Mouse (Mus musculus): ENCODE results near the gene Sphk2. TPM values are rescaled to one million over a fixed set of nuclear protein-coding genes. Genes with fewer than 3 reads are reported as not detected.

The Sphk2 gene
- polyA plus RNA-seq, 1 experiment from 2014 or later: 31.1 TPM

DNA sequence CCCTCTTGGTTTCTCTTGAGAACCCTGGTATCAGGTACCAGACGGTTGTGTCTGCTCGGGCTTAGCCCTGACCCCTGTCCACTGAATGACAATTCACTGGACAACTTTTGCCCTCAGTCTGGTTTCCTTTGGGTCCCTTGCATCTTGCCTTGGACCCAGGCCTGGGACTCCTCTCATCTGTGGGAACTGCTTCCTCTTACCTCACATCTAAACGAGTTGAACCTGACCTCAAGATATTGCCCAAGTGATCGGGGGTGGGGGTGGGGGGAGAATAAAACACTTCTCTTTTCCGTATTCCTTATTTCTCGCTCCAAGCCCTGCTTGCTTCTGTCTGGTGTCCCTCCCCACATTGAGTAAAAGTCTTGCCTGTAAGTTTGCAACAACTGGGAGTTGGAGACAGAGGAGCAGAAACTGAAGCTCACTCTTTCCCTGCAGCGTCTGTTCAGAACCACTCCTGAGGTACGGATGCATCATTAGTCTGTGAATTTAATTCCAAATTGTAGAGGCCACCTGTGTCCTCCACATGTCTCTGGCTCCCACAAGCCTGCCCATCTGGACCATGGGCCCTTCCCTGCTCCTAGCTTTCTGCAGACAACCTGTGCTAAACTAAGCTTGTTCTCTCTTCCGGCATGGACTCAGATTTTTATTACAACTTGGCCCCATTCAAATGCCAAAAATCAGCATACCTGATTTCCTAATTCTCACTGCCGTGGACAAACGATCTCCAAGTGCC, 56.9 kb downstream of the Sphk2 start:
- no peak overlapping the region for H3K9ac ChIP-seq (replicated peaks; ENCODE audit: low read depth, low read length)
- no peak for ATAC-seq
- H3K4me1 ChIP-seq (replicated peaks; ENCODE audit: control insufficient read depth, insufficient read depth, low read length): no peaks in the 10 kb centered on the region
- no peaks in the 10 kb centered on the region for H3K9me3 ChIP-seq (ENCODE audit: control insufficient read depth, low read length)
- H3K4me3 ChIP-seq (replicated peaks; ENCODE audit: low read length): no peak overlapping the region
- H3K36me3 ChIP-seq (ENCODE audit: control insufficient read depth, insufficient read depth): no peaks in the 10 kb centered on the region
- no peak overlapping the region for H3K4me2 ChIP-seq (ENCODE audit: low read length)
- no peaks in the 10 kb centered on the region for H3K27me3 ChIP-seq (replicated peaks; ENCODE audit: control insufficient read depth, insufficient read depth, low read length)
- no peak overlapping the region for H3K27ac ChIP-seq (ENCODE audit: low read length)
- WGBS: 78% methylated on average over 11 of the region's 11 CpGs

Other genes with a start within 250 kb of the Sphk2 start
- gene Tulp2, start 236.1 kb downstream of the Sphk2 start, polyA plus RNA-seq (2015; fragmentation: Nextera tagmentation; extraction: Ambion mirVana): 0.12 TPM in 1 of 2 replicates, not detected in the other
- not detected in 2 replicates for gene Gm45808, start 231.2 kb downstream of the Sphk2 start, polyA plus RNA-seq (2015; fragmentation: Nextera tagmentation; extraction: Ambion mirVana)
- gene Dhdh, start 229.2 kb downstream of the Sphk2 start, polyA plus RNA-seq (2015; fragmentation: Nextera tagmentation; extraction: Ambion mirVana): 2.2 and 3.0 TPM in 2 replicates
- 106 and 107 TPM in 2 replicates for gene Nucb1, start 207.6 kb downstream of the Sphk2 start, polyA plus RNA-seq (2015; fragmentation: Nextera tagmentation; extraction: Ambion mirVana)
- 14.4 and 16.4 TPM in 2 replicates for gene Ppp1r15a, start 191.7 kb downstream of the Sphk2 start, polyA plus RNA-seq (2015; fragmentation: Nextera tagmentation; extraction: Ambion mirVana)
- gene Plekha4, start 191.7 kb downstream of the Sphk2 start, polyA plus RNA-seq (2015; fragmentation: Nextera tagmentation; extraction: Ambion mirVana): 0.57 and 0.81 TPM in 2 replicates
- not detected in 2 replicates for gene Hsd17b14, start 163.1 kb downstream of the Sphk2 start, polyA plus RNA-seq (2015; fragmentation: Nextera tagmentation; extraction: Ambion mirVana)
- 24.2 and 24.5 TPM in 2 replicates for gene Bcat2, start 147.8 kb downstream of the Sphk2 start, polyA plus RNA-seq (2015; fragmentation: Nextera tagmentation; extraction: Ambion mirVana)
- not detected in 2 replicates for gene Fgf21, start 102.5 kb downstream of the Sphk2 start, polyA plus RNA-seq (2015; fragmentation: Nextera tagmentation; extraction: Ambion mirVana)
- not detected in 2 replicates for gene Fut1, start 100.7 kb downstream of the Sphk2 start, polyA plus RNA-seq (2015; fragmentation: Nextera tagmentation; extraction: Ambion mirVana)
- gene Izumo1, start 96.2 kb downstream of the Sphk2 start, polyA plus RNA-seq (2015; fragmentation: Nextera tagmentation; extraction: Ambion mirVana): not detected in 2 replicates
- 13.5 and 15.1 TPM in 2 replicates for gene Rasip1, start 90.5 kb downstream of the Sphk2 start, polyA plus RNA-seq (2015; fragmentation: Nextera tagmentation; extraction: Ambion mirVana)
- gene Mamstr, start 78.0 kb downstream of the Sphk2 start, polyA plus RNA-seq (2015; fragmentation: Nextera tagmentation; extraction: Ambion mirVana): 2.8 and 4.2 TPM in 2 replicates
- 0.10 and 0.21 TPM in 2 replicates for gene Fut2, start 51.6 kb downstream of the Sphk2 start, polyA plus RNA-seq (2015; fragmentation: Nextera tagmentation; extraction: Ambion mirVana)
- gene Ntn5, start 34.0 kb downstream of the Sphk2 start, polyA plus RNA-seq (2015; fragmentation: Nextera tagmentation; extraction: Ambion mirVana): 0.80 and 0.84 TPM in 2 replicates
- 0.10 and 0.25 TPM in 2 replicates for gene Sec1, start 23.6 kb downstream of the Sphk2 start, polyA plus RNA-seq (2015; fragmentation: Nextera tagmentation; extraction: Ambion mirVana)
- gene Car11, start 18.2 kb downstream of the Sphk2 start, polyA plus RNA-seq (2015; fragmentation: Nextera tagmentation; extraction: Ambion mirVana): 40.1 and 64.4 TPM in 2 replicates
- 4.1 and 4.3 TPM in 2 replicates for gene Dbp, start 12.9 kb downstream of the Sphk2 start, polyA plus RNA-seq (2015; fragmentation: Nextera tagmentation; extraction: Ambion mirVana)
- 567 and 579 TPM in 2 replicates for gene Rpl18, start 2.5 kb downstream of the Sphk2 start, polyA plus RNA-seq (2015; fragmentation: Nextera tagmentation; extraction: Ambion mirVana)
- 0.60 and 1.1 TPM in 2 replicates for gene Fam83e, start 3.2 kb upstream of the Sphk2 start, polyA plus RNA-seq (2015; fragmentation: Nextera tagmentation; extraction: Ambion mirVana)
- gene Spaca4, start 7.8 kb upstream of the Sphk2 start, polyA plus RNA-seq (2015; fragmentation: Nextera tagmentation; extraction: Ambion mirVana): not detected in 2 replicates
- 18.9 and 26.4 TPM in 2 replicates for gene Lmtk3, start 65.7 kb upstream of the Sphk2 start, polyA plus RNA-seq (2015; fragmentation: Nextera tagmentation; extraction: Ambion mirVana)
- 5.5 and 7.1 TPM in 2 replicates for gene Sult2b1, start 66.7 kb upstream of the Sphk2 start, polyA plus RNA-seq (2015; fragmentation: Nextera tagmentation; extraction: Ambion mirVana)
- 327 and 379 TPM in 2 replicates for gene Cyth2, start 96.6 kb upstream of the Sphk2 start, polyA plus RNA-seq (2015; fragmentation: Nextera tagmentation; extraction: Ambion mirVana)
- gene Kcnj14, start 106.8 kb upstream of the Sphk2 start, polyA plus RNA-seq (2015; fragmentation: Nextera tagmentation; extraction: Ambion mirVana): 0.85 and 1.1 TPM in 2 replicates
- gene Grwd1, start 112.9 kb upstream of the Sphk2 start, polyA plus RNA-seq (2015; fragmentation: Nextera tagmentation; extraction: Ambion mirVana): 45.3 and 46.1 TPM in 2 replicates
- gene Kdelr1, start 154.8 kb upstream of the Sphk2 start, polyA plus RNA-seq (2015; fragmentation: Nextera tagmentation; extraction: Ambion mirVana): 41.8 TPM in 2 replicates
- gene Grin2d, start 160.4 kb upstream of the Sphk2 start, polyA plus RNA-seq (2015; fragmentation: Nextera tagmentation; extraction: Ambion mirVana): 0.56 and 1.5 TPM in 2 replicates
- 0.63 TPM in 1 of 2 replicates, not detected in the other for gene Syngr4, start 178.7 kb upstream of the Sphk2 start, polyA plus RNA-seq (2015; fragmentation: Nextera tagmentation; extraction: Ambion mirVana)
- gene Tmem143, start 178.9 kb upstream of the Sphk2 start, polyA plus RNA-seq (2015; fragmentation: Nextera tagmentation; extraction: Ambion mirVana): 5.7 and 6.0 TPM in 2 replicates
- gene Emp3, start 203.4 kb upstream of the Sphk2 start, polyA plus RNA-seq (2015; fragmentation: Nextera tagmentation; extraction: Ambion mirVana): 19.2 and 21.6 TPM in 2 replicates
- 3.1 and 4.6 TPM in 2 replicates for gene Ccdc114, start 206.1 kb upstream of the Sphk2 start, polyA plus RNA-seq (2015; fragmentation: Nextera tagmentation; extraction: Ambion mirVana)

Data from forebrain, embryonic 16.5 days (tissue).